Mouse (Mus musculus): ENCODE data around the gene Unc5b. TPM values are rescaled to one million over a fixed set of nuclear protein-coding genes. Genes with fewer than 3 reads are reported as not detected.
A peak's percentile ranks its signal among the peaks of the same experiment; 100 is the strongest.

Gene Unc5b
- total and polyA plus RNA-seq, 2 experiments from 2014 or later = 1.1 to 17.1 TPM

DNA sequence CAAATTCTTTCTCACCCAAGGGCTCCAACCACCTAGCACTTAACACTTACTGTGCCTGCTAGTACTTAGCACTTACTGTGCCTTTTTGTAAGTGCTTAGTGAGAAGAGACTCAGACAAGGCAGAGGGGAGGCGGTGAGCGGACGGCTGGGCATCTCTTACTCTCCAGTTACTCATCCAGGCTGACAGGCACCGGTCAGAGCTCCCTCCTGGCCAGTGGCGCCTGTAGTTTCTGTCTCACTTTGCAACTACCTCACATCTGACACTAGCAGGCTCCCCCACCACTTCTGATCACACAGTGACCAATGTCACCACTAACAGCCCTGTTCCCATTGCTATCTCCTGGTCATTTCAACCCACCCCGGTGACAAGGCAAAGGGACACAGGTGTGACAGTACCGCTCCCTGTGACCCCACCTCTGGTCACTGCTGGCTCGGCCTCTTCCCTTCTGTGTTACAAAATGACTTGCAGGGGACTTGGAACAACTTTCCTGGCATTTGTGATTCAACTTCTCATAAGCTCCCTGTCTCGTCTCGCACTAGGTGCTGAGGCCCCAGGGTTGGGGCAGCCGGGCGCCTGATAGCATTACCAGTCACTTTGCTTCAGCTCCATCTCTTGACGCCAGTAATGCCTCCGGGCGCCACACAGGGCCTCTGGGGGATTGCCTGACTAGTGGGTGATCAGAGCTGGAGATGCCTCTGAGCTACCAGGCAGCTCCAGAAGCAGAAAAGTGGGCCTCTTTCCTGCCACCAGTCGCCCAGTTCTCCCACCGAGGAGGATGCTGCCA, 8.5 kb downstream of the Unc5b start:
- H3K4me3 ChIP-seq (ENCODE audit: low read depth, low read length) = no peak overlapping the region
- H3K9ac ChIP-seq (replicated peaks; ENCODE audit: low read length, poor library complexity, severe bottlenecking) = no peak overlapping the region
- H3K9me3 ChIP-seq (ENCODE audit: low read length) = no peaks in the 10 kb centered on the region
- 74% methylated on average over 17 of the region's 17 CpGs for WGBS
- no peaks in the 10 kb centered on the region for H3K36me3 ChIP-seq (ENCODE audit: insufficient read depth, low read length)
- H3K27me3 ChIP-seq (ENCODE audit: insufficient read depth, low read length) = peaks cover 14% of the 10 kb centered on the region
- H3K4me2 ChIP-seq (ENCODE audit: low read depth, low read length, poor library complexity, severe bottlenecking) = no peak overlapping the region
- ATAC-seq (ENCODE audit: low FRiP score) = no peak
- DNase-seq (ENCODE audit: low spot score) = no peak
- no peak for TF ChIP-seq CTCF (IDR thresholded peaks at IDR 0.05)
- no peaks in the 10 kb centered on the region for H3K4me1 ChIP-seq (ENCODE audit: insufficient read depth, low read length)
- no peak overlapping the region for H3K27ac ChIP-seq (ENCODE audit: low read depth, low read length)

DNA sequence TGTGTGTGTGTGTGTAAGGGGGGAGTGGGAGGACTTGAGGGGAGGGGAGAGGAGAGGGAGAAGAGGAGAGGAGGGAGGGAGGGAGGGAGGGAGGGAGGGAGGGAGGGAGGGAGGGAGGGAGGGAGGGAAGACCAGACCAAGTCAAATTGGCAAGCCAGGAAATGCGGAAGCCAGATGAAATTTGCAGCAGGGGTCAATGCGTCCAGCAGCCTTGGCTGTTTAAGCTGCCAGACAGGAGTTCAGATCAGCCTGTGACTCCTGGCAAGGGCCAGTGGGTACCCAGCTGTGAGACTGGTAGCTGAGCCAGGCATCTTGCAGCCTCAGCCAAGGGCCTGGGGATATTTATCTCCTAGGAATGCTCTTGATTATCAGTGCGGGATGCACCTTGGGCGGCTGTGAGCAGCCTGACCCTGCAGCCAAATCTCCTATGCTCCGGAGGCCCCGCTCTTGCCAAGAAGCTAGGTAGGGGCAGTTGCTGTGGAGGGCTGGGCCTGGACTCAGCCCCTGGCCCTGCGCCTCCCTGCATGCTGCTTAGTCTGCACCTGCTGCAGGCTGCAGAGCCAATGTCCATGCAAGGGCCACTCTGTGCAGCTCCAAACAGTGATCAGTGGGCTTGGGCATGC, 9.5 kb downstream of the Unc5b start:
- Histone ChIP-seq H3K4me3 (ENCODE audit: low read depth, low read length) (no peak overlapping the region), H3K36me3 (ENCODE audit: insufficient read depth, low read length) (no peaks in the 10 kb centered on the region), H3K9ac (replicated peaks; ENCODE audit: low read length, poor library complexity, severe bottlenecking) (no peak overlapping the region), H3K4me2 (ENCODE audit: low read depth, low read length, poor library complexity, severe bottlenecking) (no peak overlapping the region), H3K4me1 (ENCODE audit: insufficient read depth, low read length) (no peaks in the 10 kb centered on the region), H3K27me3 (ENCODE audit: insufficient read depth, low read length) (peaks cover 8% of the 10 kb centered on the region; the same call in 1 of the 2 replicates), H3K9me3 (ENCODE audit: low read length) (no peaks in the 10 kb centered on the region), H3K27ac (ENCODE audit: low read depth, low read length) (no peak overlapping the region)
- 46% methylated on average over 7 of the region's 7 CpGs for WGBS
- TF ChIP-seq CTCF (IDR thresholded peaks at IDR 0.05) = no peak
- ATAC-seq (ENCODE audit: low FRiP score) = no peak
- peak; percentile 79 for DNase-seq (ENCODE audit: low spot score)

DNA sequence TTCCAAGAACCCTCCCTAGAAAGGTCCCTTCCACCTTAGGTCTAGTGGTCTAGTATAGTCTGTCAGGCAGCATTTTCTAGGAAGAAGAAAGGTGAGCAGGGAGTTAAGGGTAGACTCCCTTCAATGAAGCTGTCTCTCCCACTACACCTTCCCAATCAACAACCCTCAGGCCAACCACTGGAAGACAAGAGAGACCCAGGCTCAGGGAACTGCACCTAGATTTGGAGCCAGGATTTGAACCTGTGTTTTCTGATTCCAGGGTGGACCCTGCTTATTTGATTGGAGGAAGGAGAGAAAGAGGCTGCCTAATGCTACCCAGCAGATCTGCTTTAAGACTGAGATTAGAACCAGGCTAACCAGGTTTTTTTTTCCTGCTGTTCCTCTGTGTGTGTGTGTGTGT, 10.1 kb downstream of the Unc5b start:
- TF ChIP-seq CTCF (IDR thresholded peaks at IDR 0.05) = no peak
- peaks cover 8% of the 10 kb centered on the region; the same call in 1 of the 2 replicates for H3K27me3 ChIP-seq (ENCODE audit: insufficient read depth, low read length)
- H3K4me1 ChIP-seq (ENCODE audit: insufficient read depth, low read length) = no peaks in the 10 kb centered on the region
- no peaks in the 10 kb centered on the region for H3K36me3 ChIP-seq (ENCODE audit: insufficient read depth, low read length)
- H3K9ac ChIP-seq (replicated peaks; ENCODE audit: low read length, poor library complexity, severe bottlenecking) = no peak overlapping the region
- no peaks in the 10 kb centered on the region for H3K9me3 ChIP-seq (ENCODE audit: low read length)
- DNase-seq (ENCODE audit: low spot score) (no peak), ATAC-seq (ENCODE audit: low FRiP score) (no peak)
- no peak overlapping the region for H3K4me2 ChIP-seq (ENCODE audit: low read depth, low read length, poor library complexity, severe bottlenecking)
- H3K4me3 ChIP-seq (ENCODE audit: low read depth, low read length) = no peak overlapping the region
- no peak overlapping the region for H3K27ac ChIP-seq (ENCODE audit: low read depth, low read length)

DNA sequence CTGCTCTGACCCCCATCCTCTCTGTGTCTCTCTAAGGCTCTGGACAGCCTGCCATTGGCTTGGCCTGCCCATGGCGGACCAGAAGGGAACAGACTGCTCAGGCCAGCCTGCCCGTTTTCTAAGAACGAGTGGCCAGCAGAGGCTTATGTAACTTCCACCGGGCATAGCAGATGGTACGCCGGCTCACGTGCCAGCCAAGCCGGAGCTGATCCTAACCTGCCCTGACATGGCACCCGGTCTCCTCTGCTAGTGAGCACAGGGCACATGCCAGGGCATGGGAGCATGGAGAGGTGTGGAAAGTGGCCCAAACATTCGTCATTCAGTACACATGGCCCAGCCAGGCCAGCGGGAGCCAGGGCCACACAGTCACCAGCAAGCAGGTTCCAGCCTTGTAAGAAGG, 10.8 kb downstream of the Unc5b start:
- Histone ChIP-seq H3K36me3 (ENCODE audit: insufficient read depth, low read length) (no peaks in the 10 kb centered on the region), H3K27me3 (ENCODE audit: insufficient read depth, low read length) (peaks cover 7% of the 10 kb centered on the region; the same call in 1 of the 2 replicates), H3K27ac (ENCODE audit: low read depth, low read length) (no peak overlapping the region), H3K9me3 (ENCODE audit: low read length) (no peaks in the 10 kb centered on the region), H3K4me3 (ENCODE audit: low read depth, low read length) (no peak overlapping the region), H3K4me2 (ENCODE audit: low read depth, low read length, poor library complexity, severe bottlenecking) (no peak overlapping the region), H3K9ac (replicated peaks; ENCODE audit: low read length, poor library complexity, severe bottlenecking) (no peak overlapping the region), H3K4me1 (ENCODE audit: insufficient read depth, low read length) (peaks cover 5% of the 10 kb centered on the region; the same call in 1 of the 2 replicates)
- DNase-seq (ENCODE audit: low spot score) = peak; percentile 83
- no peak for TF ChIP-seq CTCF (IDR thresholded peaks at IDR 0.05)
- 87% methylated on average over 11 of the region's 11 CpGs for WGBS
- ATAC-seq (ENCODE audit: low FRiP score) = no peak; the same call in 1 of the 2 replicates

DNA sequence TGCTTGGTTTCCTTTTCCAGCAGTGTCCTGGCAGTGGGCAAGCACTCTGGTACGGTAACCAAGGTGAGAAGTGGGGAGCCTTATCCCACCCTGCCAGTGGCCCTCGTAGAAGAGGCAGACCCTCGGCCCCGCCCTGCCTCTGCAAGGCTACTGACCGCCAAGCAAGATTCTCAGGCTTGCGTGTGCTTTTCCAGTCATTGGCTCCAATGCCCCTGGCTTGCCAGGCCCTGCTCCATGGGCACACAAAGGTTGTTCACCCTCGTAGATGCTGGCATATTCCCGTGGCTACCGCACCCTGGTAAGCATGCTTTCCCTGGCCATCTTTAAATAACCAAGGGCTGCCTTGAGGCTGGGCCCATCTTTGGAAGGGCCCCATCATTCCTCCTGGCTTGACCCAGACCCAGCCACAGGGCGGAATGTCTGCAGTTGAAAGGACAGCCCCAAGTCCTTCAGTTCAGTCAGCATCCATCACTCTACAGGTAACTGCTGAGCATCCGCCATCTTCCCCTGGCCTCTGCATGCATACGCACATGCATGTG, 11.7 kb downstream of the Unc5b start:
- Histone ChIP-seq H3K4me2 (ENCODE audit: low read depth, low read length, poor library complexity, severe bottlenecking) (no peak overlapping the region), H3K27ac (ENCODE audit: low read depth, low read length) (no peak overlapping the region), H3K4me3 (ENCODE audit: low read depth, low read length) (no peak overlapping the region), H3K27me3 (ENCODE audit: insufficient read depth, low read length) (peaks cover 3% of the 10 kb centered on the region; the same call in 1 of the 2 replicates), H3K4me1 (ENCODE audit: insufficient read depth, low read length) (peaks cover 6% of the 10 kb centered on the region; the same call in 1 of the 2 replicates), H3K36me3 (ENCODE audit: insufficient read depth, low read length) (no peaks in the 10 kb centered on the region), H3K9me3 (ENCODE audit: low read length) (no peaks in the 10 kb centered on the region), H3K9ac (replicated peaks; ENCODE audit: low read length, poor library complexity, severe bottlenecking) (no peak overlapping the region)
- no peak for TF ChIP-seq CTCF (IDR thresholded peaks at IDR 0.05)
- no peak for DNase-seq (ENCODE audit: low spot score)
- ATAC-seq (ENCODE audit: low FRiP score) = no peak
- WGBS = 89% methylated on average over 12 of the region's 12 CpGs

DNA sequence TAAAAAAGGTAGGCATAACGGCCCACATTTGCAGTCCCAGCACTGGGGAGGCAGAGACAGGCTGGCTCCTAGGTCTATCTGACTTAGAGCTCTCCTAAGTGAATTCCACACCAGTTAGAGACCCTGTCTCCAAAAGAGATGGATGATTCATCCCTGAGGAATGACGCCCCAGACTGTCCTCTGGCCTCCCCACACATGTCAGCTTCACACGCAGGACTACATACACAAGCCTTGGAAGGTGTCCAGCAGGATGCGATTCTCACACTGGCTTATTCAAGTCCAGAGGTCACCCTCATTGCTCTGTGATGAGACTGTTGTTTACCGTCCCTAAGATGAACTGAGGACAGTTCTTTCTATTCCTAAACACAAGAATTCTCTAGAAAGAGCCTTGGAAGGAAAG, 12.2 kb downstream of the Unc5b start:
- ATAC-seq (ENCODE audit: low FRiP score) (no peak), DNase-seq (ENCODE audit: low spot score) (no peak)
- Histone ChIP-seq H3K4me1 (ENCODE audit: insufficient read depth, low read length) (peaks cover 6% of the 10 kb centered on the region; the same call in 1 of the 2 replicates), H3K4me2 (ENCODE audit: low read depth, low read length, poor library complexity, severe bottlenecking) (no peak overlapping the region), H3K4me3 (ENCODE audit: low read depth, low read length) (no peak overlapping the region), H3K9ac (replicated peaks; ENCODE audit: low read length, poor library complexity, severe bottlenecking) (no peak overlapping the region), H3K9me3 (ENCODE audit: low read length) (no peaks in the 10 kb centered on the region), H3K27ac (ENCODE audit: low read depth, low read length) (no peak overlapping the region), H3K36me3 (ENCODE audit: insufficient read depth, low read length) (no peaks in the 10 kb centered on the region), H3K27me3 (ENCODE audit: insufficient read depth, low read length) (peaks cover under 1% of the 10 kb centered on the region; the same call in 1 of the 2 replicates)
- no peak for TF ChIP-seq CTCF (IDR thresholded peaks at IDR 0.05)
- 74% methylated on average over 5 of the region's 5 CpGs for WGBS
